Mouse (Mus musculus): Measurements from ENCODE around the gene Odf2. TPM values are rescaled to one million over a fixed set of nuclear protein-coding genes. Genes with fewer than 3 reads are reported as not detected.
"Not testable (repeated sequence)": the region's sequence is repeated elsewhere in the genome, so short reads cannot be mapped to it uniquely, and the experiment has no call there.

Odf2 gene
- polyA plus RNA-seq, 1 experiment from 2014 or later = 77.4 TPM

DNA sequence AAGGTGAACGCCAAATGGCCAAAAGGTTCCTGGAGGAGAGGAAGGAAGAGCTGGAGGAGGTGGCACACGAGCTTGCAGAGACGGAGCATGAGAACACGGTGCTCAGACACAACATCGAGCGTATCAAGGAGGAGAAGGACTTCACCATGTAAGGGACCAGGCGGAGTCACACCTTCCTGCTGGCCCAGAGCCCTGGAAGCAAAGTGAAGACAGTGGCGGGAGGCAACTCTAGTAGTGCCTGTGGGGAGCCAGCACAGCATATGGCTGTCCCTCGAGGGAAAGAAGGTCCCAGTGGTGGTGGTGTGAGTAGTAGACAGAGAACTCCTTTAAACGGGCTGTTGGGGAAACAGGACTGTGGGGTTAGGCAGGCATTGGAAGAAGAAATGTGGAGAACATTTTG lies 13.2 kb downstream of the Odf2 start:
- Histone ChIP-seq H3K9me3 (replicated peaks) (no peaks in the 10 kb centered on the region), H3K4me1 (no peaks in the 10 kb centered on the region), H3K4me3 (no peak overlapping the region), H3K9ac (no peak overlapping the region), H3K4me2 (no peak overlapping the region), H3K36me3 (ENCODE audit: poor library complexity, severe bottlenecking) (peaks cover 100% of the 10 kb centered on the region), H3K27me3 (no peaks in the 10 kb centered on the region), H3K27ac (no peak overlapping the region)
- WGBS = 90% methylated on average over 10 of the region's 10 CpGs
- ATAC-seq = no peak

DNA sequence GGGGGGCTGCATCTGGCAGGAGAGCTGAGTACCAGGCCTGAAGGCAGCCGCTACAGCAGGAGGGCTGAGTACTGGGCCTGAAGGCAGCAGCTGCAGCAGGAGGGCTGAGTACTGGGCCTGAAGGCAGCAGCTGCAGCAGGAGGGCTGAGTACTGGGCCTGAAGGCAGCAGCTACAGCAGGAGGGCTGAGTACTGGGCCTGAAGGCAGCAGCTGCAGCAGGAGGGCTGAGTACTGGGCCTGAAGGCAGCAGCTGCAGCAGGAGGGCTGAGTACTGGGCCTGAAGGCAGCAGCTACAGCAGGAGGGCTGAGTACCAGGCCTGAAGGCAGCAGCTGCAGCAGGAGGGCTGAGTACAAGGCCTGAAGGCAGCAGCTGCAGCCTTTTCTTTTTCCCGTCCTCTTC lies 19.1 kb downstream of the Odf2 start:
- H3K27ac ChIP-seq; H3K4me2 ChIP-seq; H3K27me3 ChIP-seq; ATAC-seq; H3K4me3 ChIP-seq; H3K4me1 ChIP-seq; H3K9ac ChIP-seq; H3K9me3 ChIP-seq (replicated peaks): not testable (repeated sequence)
- 62% methylated on average over 2 of the region's 2 CpGs for WGBS
- H3K36me3 ChIP-seq (ENCODE audit: poor library complexity, severe bottlenecking) = peaks cover 92% of the 10 kb centered on the region

DNA sequence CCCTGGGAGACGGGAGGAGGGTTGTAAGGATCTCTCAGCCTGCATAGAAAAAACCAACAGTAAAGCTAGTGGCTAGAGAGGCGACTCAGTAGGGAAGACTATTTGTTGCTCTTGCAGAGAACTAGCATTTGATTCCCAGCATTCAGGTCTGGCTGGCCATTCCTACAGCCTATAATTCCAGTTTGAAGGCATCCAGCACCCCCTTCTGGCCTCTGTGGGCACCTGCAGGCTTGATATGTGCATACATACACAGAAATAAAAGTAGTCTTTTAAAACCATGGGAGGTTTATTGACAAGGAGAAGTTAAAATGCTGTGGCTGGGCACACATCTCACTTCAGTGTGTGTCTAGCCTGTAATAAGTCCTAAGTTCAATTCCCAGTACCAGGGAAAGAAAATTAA lies 21.0 kb downstream of the Odf2 start:
- 83% methylated on average over 2 of the region's 2 CpGs for WGBS
- H3K4me1 ChIP-seq = no peaks in the 10 kb centered on the region
- no peak for ATAC-seq
- no peak overlapping the region for H3K4me3 ChIP-seq
- H3K36me3 ChIP-seq (ENCODE audit: poor library complexity, severe bottlenecking) = peaks cover 90% of the 10 kb centered on the region
- no peak overlapping the region for H3K4me2 ChIP-seq
- no peaks in the 10 kb centered on the region for H3K9me3 ChIP-seq (replicated peaks)
- H3K27me3 ChIP-seq = no peaks in the 10 kb centered on the region
- H3K9ac ChIP-seq = no peak overlapping the region
- H3K27ac ChIP-seq = no peak overlapping the region

GRCm38 (mm10) chr2:29917621-29918020 lies 28.6 kb downstream of the Odf2 start:
- Histone ChIP-seq H3K36me3 (ENCODE audit: poor library complexity, severe bottlenecking) (peaks cover 87% of the 10 kb centered on the region), H3K27ac (no peak overlapping the region), H3K9ac (no peak overlapping the region), H3K4me3 (no peak overlapping the region), H3K4me2 (no peak overlapping the region), H3K4me1 (no peaks in the 10 kb centered on the region), H3K27me3 (no peaks in the 10 kb centered on the region), H3K9me3 (replicated peaks) (no peaks in the 10 kb centered on the region)
- 91% methylated on average over 11 of the region's 11 CpGs for WGBS
- no peak for ATAC-seq

GRCm38 (mm10) chr2:29922011-29922410 lies 33.0 kb downstream of the Odf2 start:
- Histone ChIP-seq H3K9me3 (replicated peaks) (no peaks in the 10 kb centered on the region), H3K9ac (no peak overlapping the region), H3K27me3 (no peaks in the 10 kb centered on the region), H3K4me2 (no peak overlapping the region), H3K4me3 (no peak overlapping the region), H3K27ac (no peak overlapping the region), H3K4me1 (no peaks in the 10 kb centered on the region), H3K36me3 (ENCODE audit: poor library complexity, severe bottlenecking) (peaks cover 90% of the 10 kb centered on the region)
- 77% methylated on average over 11 of the region's 11 CpGs for WGBS
- ATAC-seq = no peak

DNA sequence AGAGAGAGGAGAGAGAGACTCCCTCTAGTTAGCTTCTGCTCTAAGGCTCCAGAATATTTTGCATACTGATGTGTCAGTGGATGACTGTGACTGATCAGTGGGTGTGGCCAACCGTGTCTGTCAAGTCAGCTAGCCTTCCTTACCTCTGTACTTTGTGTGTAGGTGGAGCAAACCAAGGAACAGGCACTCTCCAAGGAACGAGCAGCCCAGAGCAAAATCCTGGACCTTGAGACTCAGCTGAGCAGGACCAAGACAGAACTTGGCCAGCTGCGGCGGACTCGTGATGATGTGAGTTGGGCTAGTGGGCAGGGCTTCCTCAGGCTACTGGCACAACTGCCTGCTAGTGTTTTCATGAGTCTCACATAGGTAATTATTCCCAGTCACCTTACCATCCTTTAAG lies 37.5 kb downstream of the Odf2 start:
- Histone ChIP-seq H3K9ac (no peak overlapping the region), H3K36me3 (ENCODE audit: poor library complexity, severe bottlenecking) (peaks cover 98% of the 10 kb centered on the region), H3K9me3 (replicated peaks) (no peaks in the 10 kb centered on the region), H3K4me3 (no peak overlapping the region), H3K27ac (no peak overlapping the region), H3K4me1 (no peaks in the 10 kb centered on the region), H3K4me2 (no peak overlapping the region), H3K27me3 (no peaks in the 10 kb centered on the region)
- no peak for ATAC-seq
- 89% methylated on average over 5 of the region's 5 CpGs for WGBS

- no peak for ATAC-seq
- no peaks in the 10 kb centered on the region for H3K27me3 ChIP-seq
- WGBS = 90% methylated on average over 10 of the region's 10 CpGs
- H3K9me3 ChIP-seq (replicated peaks) = no peaks in the 10 kb centered on the region
- peaks cover 58% of the 10 kb centered on the region for H3K36me3 ChIP-seq (ENCODE audit: poor library complexity, severe bottlenecking)
- no peak overlapping the region for H3K4me2 ChIP-seq
- H3K4me1 ChIP-seq = no peaks in the 10 kb centered on the region
- H3K4me3 ChIP-seq = no peak overlapping the region
- peak overlapping the region; percentile 43; the same call in 1 of the 2 replicates for H3K9ac ChIP-seq
- H3K27ac ChIP-seq = no peak overlapping the region
Measured at GRCm38 (mm10) chr2:29930506-29930905, 41.5 kb downstream of the Odf2 start.

GRCm38 (mm10) chr2:29931194-29931593 lies 42.2 kb downstream of the Odf2 start:
- Histone ChIP-seq H3K9me3 (replicated peaks) (no peaks in the 10 kb centered on the region), H3K4me2 (no peak overlapping the region), H3K27ac (no peak overlapping the region), H3K4me3 (no peak overlapping the region), H3K4me1 (peaks cover 6% of the 10 kb centered on the region), H3K27me3 (no peaks in the 10 kb centered on the region), H3K9ac (no peak overlapping the region), H3K36me3 (ENCODE audit: poor library complexity, severe bottlenecking) (peaks cover 51% of the 10 kb centered on the region)
- ATAC-seq = no peak
- 86% methylated on average over 6 of the region's 6 CpGs for WGBS

DNA sequence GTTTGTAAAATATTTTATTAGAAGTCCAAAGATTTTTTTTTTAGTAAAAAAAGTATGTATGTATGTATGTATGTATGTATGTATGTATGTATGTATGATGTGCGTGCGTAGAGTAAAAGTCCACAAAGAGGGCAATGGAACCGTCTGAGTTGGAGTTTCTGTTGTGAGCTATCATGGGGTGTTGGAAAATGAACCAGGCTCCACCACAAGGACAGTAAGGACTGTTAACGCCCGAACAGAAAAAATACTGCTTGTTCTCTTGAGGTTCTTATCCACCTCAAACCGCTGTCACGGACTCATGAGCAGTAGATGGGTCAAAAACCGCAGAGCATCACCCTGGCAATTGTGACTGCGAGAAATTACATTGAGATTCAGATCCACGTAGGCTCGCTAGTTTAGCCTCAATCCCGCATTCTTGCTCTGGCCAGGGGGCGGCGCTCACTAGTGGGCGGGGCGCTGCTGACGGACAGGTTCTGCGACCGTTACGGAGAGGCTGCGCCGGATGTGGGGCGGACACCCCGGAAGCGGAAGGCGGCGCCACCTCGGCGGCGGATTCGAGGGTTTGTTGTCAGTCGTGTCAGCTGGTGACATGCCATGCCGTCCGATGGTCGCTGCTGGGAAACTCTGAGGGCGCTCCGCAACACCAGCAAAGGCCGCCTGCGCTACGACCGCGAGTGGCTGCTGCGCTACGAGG lies 46.0 kb downstream of the Odf2 start, which contains the start of gene Gle1:
Gene Gle1 (plus strand): TSS at position 521 of the 694 bp plus-strand sequence.
- Histone ChIP-seq H3K9ac (peak within 1 kb of the TSS; percentile 66), H3K27ac (peak within 1 kb of the TSS; percentile 62; the same call in 1 of the 2 replicates), H3K4me3 (peak within 1 kb of the TSS; percentile 94), H3K4me1 (peaks cover 7% of the 10 kb centered on the region), H3K4me2 (peak within 1 kb of the TSS; percentile 77), H3K36me3 (ENCODE audit: poor library complexity, severe bottlenecking) (peaks cover 36% of the 10 kb centered on the region), H3K27me3 (no peaks in the 10 kb centered on the region), H3K9me3 (replicated peaks) (no peaks in the 10 kb centered on the region)
- ATAC-seq = peak; percentile 99
- 3% methylated on average over 44 of the region's 44 CpGs for WGBS

- ATAC-seq = no peak
- Histone ChIP-seq H3K36me3 (ENCODE audit: poor library complexity, severe bottlenecking) (peaks cover 70% of the 10 kb centered on the region), H3K4me2 (no peak overlapping the region), H3K27me3 (no peaks in the 10 kb centered on the region), H3K9ac (no peak overlapping the region), H3K4me1 (peaks cover 7% of the 10 kb centered on the region), H3K9me3 (replicated peaks) (no peaks in the 10 kb centered on the region), H3K27ac (no peak overlapping the region), H3K4me3 (no peak overlapping the region)
- 92% methylated on average over 9 of the region's 9 CpGs for WGBS
Measured at GRCm38 (mm10) chr2:29940073-29940472, 51.1 kb downstream of the Odf2 start.

GRCm38 (mm10) chr2:29940826-29941225 lies 51.8 kb downstream of the Odf2 start:
- H3K27ac ChIP-seq = no peak overlapping the region
- H3K9me3 ChIP-seq (replicated peaks) = no peaks in the 10 kb centered on the region
- WGBS = 90% methylated on average over 7 of the region's 7 CpGs
- no peaks in the 10 kb centered on the region for H3K27me3 ChIP-seq
- H3K4me1 ChIP-seq = peaks cover 5% of the 10 kb centered on the region
- no peak overlapping the region for H3K4me3 ChIP-seq
- H3K36me3 ChIP-seq (ENCODE audit: poor library complexity, severe bottlenecking) = peaks cover 78% of the 10 kb centered on the region
- no peak overlapping the region for H3K4me2 ChIP-seq
- H3K9ac ChIP-seq = no peak overlapping the region
- no peak for ATAC-seq

GRCm38 (mm10) chr2:29944723-29945122 lies 55.7 kb downstream of the Odf2 start:
- WGBS = 82% methylated on average over 1 of the region's 1 CpGs
- Histone ChIP-seq H3K27ac (no peak overlapping the region), H3K27me3 (no peaks in the 10 kb centered on the region), H3K4me2 (no peak overlapping the region), H3K9me3 (replicated peaks) (no peaks in the 10 kb centered on the region), H3K9ac (no peak overlapping the region), H3K4me1 (no peaks in the 10 kb centered on the region), H3K36me3 (ENCODE audit: poor library complexity, severe bottlenecking) (peaks cover 96% of the 10 kb centered on the region), H3K4me3 (no peak overlapping the region)
- ATAC-seq = no peak

GRCm38 (mm10) chr2:29948896-29949295 lies 59.9 kb downstream of the Odf2 start:
- Histone ChIP-seq H3K4me2 (no peak overlapping the region), H3K9me3 (replicated peaks) (no peaks in the 10 kb centered on the region), H3K27ac (no peak overlapping the region), H3K4me3 (no peak overlapping the region), H3K27me3 (no peaks in the 10 kb centered on the region), H3K36me3 (ENCODE audit: poor library complexity, severe bottlenecking) (peaks cover 96% of the 10 kb centered on the region), H3K9ac (no peak overlapping the region), H3K4me1 (no peaks in the 10 kb centered on the region)
- 97% methylated on average over 5 of the region's 5 CpGs for WGBS
- no peak for ATAC-seq
